Mouse (Mus musculus) erythroblast, embryonic 14.5 days (primary cell): ENCODE measurements around the gene Tmem209. TPM values are rescaled to one million over a fixed set of nuclear protein-coding genes. Genes with fewer than 3 reads are reported as not detected.

Experiments
- H3K27me3 ChIP-seq: 2 replicates; pipeline ENCODE4 v1.6.1; 2012; ENCODE audit warnings: inconsistent platforms; ENCODE audit not compliant: control insufficient read depth
- H3K36me3 ChIP-seq: 2 replicates; pipeline ENCODE4 v1.6.1; 2012; ENCODE audit warnings: mild to moderate bottlenecking, inconsistent platforms; ENCODE audit not compliant: control insufficient read depth
- H3K4me1 ChIP-seq: 2 replicates; pipeline ENCODE4 v1.6.1; 2012; ENCODE audit warnings: inconsistent platforms; ENCODE audit not compliant: control insufficient read depth
- H3K4me3 ChIP-seq: replicated peaks from 2 replicates; pipeline ENCODE3; 2012; ENCODE audit warnings: moderate library complexity, mild to moderate bottlenecking, inconsistent platforms
- H3K9me3 ChIP-seq: 2 replicates; pipeline ENCODE4 v1.6.1; 2012; ENCODE audit warnings: low read length, inconsistent platforms, mixed read lengths; ENCODE audit not compliant: control insufficient read depth
- GATA1 ChIP-seq: IDR thresholded peaks from 2 replicates; pipeline ENCODE4 v1.6.1; 2012; ENCODE audit warnings: low read length, inconsistent platforms, mixed read lengths
- TAL1 ChIP-seq: IDR thresholded peaks from 3 replicates; pipeline ENCODE4 v1.6.1; 2012; ENCODE audit warnings: low read length, inconsistent platforms, mixed read lengths
- polyA plus RNA-seq: library from polyadenylated mRNA; stranded (reverse); fragments of >175 nt; gene quantifications from 2 replicates; pipeline ENCODE4 v1.2.3, GENCODE M21; 2012

The Tmem209 gene
- polyA plus RNA-seq, 1 experiment: 0.37 TPM

DNA sequence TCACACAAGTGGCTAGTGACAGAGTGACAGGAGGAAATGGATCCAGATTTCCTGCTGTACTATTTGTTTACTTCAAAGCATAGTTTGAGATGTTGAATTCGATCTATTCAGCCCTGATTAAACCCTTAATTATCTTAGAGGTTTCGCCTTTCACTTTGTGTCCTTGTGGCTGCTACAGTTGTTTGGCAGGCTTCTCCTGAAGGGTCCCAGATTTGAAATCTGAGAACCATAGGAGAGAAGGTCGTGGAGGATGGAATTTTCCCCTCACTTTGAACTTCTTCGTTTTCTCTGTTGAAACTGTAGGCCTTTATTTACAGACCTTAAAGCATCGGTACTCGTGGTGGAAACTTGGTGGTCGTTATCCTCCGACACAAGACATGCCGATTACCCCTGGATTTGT lies 4.7 kb upstream of the Tmem209 start:
- Histone ChIP-seq H3K9me3 (no peaks in the 10 kb centered on the region), H3K36me3 (no peaks in the 10 kb centered on the region; the same call in 1 of the 2 replicates), H3K4me1 (peaks cover 15% of the 10 kb centered on the region), H3K27me3 (peaks cover 2% of the 10 kb centered on the region; the same call in 1 of the 2 replicates), H3K4me3 (no peak overlapping the region)
- TF ChIP-seq TAL1 (no peak), GATA1 (no peak)

DNA sequence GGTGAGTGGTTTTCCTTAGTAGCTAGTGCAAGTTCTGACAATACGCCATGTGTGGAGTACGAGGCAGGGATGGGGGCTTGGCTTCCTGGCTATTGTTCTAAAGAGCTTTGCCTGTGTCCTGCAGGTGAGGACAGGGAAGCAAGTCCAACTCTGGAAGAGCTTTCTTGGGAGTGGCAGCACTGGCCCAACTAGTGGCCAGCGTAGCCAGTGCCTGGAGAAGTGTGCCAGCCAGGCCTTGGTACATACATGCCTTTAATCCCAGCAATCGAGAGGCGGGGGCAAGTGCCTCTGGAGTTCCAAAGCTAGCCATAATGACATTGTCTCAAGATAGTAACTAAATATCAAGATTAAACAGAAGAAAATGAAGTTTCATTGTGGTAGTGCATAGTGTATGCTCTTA lies 708 bp upstream of the Tmem209 start:
- Histone ChIP-seq H3K36me3 (peaks cover 28% of the 10 kb centered on the region), H3K4me1 (peaks cover 36% of the 10 kb centered on the region), H3K9me3 (no peaks in the 10 kb centered on the region), H3K4me3 (peak overlapping the region; percentile 80), H3K27me3 (no peaks in the 10 kb centered on the region)
- TF ChIP-seq TAL1: no peak
- TF ChIP-seq GATA1: no peak

DNA sequence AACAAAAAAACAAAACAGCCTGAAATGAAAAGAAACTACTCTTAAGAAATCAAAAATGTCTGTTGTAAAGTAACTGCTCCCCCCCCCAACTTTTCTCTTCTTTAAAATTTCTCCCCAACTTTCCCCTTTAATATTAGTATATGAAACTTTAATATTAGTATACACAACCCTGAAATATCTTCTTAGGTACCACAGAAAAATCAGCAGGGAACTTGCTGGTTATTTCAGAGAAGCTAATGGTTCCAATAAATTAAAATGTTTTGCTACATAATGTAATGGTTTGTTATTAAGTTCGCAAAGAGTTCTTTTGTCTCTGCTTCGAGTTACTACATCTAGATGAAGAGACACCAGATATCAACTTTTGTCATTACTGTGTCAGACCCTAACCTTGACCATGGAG lies 759 bp downstream of the Tmem209 start:
- TF ChIP-seq TAL1: no peak
- no peak for TF ChIP-seq GATA1
- H3K9me3 ChIP-seq: no peaks in the 10 kb centered on the region
- peaks cover 43% of the 10 kb centered on the region for H3K36me3 ChIP-seq
- H3K4me1 ChIP-seq: peaks cover 40% of the 10 kb centered on the region
- peak overlapping the region; percentile 80 for H3K4me3 ChIP-seq
- no peaks in the 10 kb centered on the region for H3K27me3 ChIP-seq

DNA sequence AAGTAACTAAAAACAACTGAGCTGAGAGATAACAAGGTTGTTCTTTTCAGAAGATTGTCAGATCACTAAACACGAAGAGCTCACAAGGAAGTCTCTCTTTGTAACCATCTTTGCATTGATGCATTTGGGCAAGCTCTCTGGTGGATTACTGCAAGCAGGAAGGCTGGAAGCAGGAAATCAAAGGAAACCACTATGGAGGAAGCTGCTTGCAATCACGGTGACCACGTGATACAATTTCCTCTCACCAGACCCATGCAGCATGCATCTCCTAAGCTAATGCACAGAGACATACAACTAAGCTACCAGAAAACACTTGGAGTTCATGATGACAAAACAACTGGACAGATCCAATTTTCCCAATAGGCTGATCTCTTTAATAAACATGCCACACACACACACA lies 10.5 kb downstream of the Tmem209 start:
- no peak for TF ChIP-seq GATA1
- TF ChIP-seq TAL1: no peak
- Histone ChIP-seq H3K36me3 (peaks cover 96% of the 10 kb centered on the region), H3K9me3 (no peaks in the 10 kb centered on the region)

DNA sequence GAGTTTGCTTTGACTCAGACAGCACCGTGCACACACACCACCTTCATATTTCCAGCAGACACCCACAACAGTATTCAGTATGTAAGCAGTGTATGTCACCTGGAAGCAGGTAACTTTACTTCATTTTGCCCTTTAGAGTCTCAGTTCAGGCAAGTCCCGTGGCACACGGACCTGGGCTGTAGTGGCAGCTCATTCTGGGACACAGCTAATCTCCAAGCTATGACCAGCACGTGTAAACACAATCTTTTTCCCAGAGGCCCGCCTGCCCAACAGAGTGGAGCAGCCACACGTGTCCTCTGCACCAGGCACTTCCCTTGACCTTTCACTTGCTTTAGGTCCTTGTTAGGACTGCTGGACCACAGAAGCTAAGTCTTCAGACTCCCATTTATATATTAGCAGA lies 23.1 kb downstream of the Tmem209 start:
- Histone ChIP-seq H3K27me3 (no peaks in the 10 kb centered on the region), H3K4me3 (no peak overlapping the region), H3K9me3 (no peaks in the 10 kb centered on the region), H3K4me1 (no peaks in the 10 kb centered on the region), H3K36me3 (peaks cover 99% of the 10 kb centered on the region)
- no peak for TF ChIP-seq TAL1
- TF ChIP-seq GATA1: no peak

More for the DNA sequence above, 10.5 kb downstream of the Tmem209 start:
- Histone ChIP-seq H3K4me1 (peaks cover 17% of the 10 kb centered on the region), H3K4me3 (no peak overlapping the region), H3K27me3 (no peaks in the 10 kb centered on the region)

DNA sequence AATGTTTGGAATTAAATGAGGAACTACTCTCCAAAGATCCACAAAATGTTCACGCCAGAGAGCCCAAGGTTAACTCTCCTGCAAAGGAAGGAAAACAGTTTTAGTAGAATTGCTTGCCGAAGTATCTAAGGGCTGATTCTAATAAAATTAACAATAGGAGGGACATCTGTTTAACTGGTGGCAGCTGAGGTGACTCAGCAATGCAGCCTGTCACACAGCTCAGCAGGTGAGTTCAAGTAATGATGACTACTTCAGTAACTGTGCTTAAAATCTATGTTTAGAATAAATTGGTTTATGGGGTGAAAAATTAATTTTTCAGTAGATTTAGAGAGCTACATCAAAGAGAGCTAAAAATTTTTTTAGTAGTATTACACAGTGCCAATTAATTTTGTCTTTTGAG lies 26.7 kb downstream of the Tmem209 start:
- no peak overlapping the region for H3K4me3 ChIP-seq
- TF ChIP-seq TAL1 (no peak), GATA1 (no peak)
- H3K36me3 ChIP-seq: peaks cover 100% of the 10 kb centered on the region

DNA sequence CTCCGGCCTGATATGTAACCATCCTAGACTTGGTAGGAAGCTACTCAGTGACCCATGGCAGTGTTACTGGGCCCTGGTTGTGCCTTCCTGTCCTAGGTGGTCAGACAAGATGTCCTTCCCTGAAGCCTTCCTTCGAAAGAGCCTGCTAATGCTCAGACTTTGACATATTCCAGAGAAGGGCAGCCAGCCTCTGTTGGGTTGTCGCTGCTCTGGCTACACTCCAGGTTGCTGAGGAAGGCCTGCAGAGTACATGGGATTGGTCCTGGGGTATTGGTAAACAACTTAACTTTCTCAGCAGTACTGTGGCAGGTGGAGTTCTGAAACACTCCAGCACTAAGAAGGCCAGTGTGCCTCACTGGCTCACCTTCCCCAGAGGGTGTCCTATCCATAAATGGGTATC lies 30.2 kb downstream of the Tmem209 start:
- peaks cover 83% of the 10 kb centered on the region for H3K36me3 ChIP-seq
- H3K4me1 ChIP-seq: no peaks in the 10 kb centered on the region

More for the DNA sequence above, 26.7 kb downstream of the Tmem209 start:
- Histone ChIP-seq H3K9me3 (no peaks in the 10 kb centered on the region), H3K27me3 (no peaks in the 10 kb centered on the region), H3K4me1 (no peaks in the 10 kb centered on the region)

DNA sequence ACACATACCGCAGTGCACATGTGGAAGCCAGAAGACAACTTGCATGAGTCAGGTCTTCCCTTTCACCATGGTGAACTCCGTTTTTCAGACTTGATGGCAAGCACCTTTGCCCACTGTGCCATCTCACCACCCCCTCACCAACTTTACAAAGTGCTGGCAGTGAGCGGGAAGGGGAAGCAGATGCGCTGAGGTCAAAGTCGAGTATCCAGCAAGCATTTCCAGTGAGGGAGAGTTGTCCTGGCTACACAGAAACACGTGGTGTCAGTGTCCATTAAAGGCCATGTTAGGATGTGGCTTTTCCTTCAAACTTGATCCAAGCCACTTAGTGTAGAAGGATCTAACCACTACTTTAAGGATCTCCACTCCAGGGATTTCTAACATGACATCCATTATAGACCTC lies 31.8 kb downstream of the Tmem209 start:
- H3K36me3 ChIP-seq: peaks cover 66% of the 10 kb centered on the region
- no peaks in the 10 kb centered on the region for H3K4me1 ChIP-seq
- no peak overlapping the region for H3K4me3 ChIP-seq
- no peaks in the 10 kb centered on the region for H3K9me3 ChIP-seq
- TF ChIP-seq TAL1 (no peak), GATA1 (no peak)
- H3K27me3 ChIP-seq: no peaks in the 10 kb centered on the region

More for the DNA sequence above, 30.2 kb downstream of the Tmem209 start:
- no peak for TF ChIP-seq GATA1
- TF ChIP-seq TAL1: no peak
- H3K9me3 ChIP-seq: no peaks in the 10 kb centered on the region
- no peak overlapping the region for H3K4me3 ChIP-seq
- no peaks in the 10 kb centered on the region for H3K27me3 ChIP-seq

DNA sequence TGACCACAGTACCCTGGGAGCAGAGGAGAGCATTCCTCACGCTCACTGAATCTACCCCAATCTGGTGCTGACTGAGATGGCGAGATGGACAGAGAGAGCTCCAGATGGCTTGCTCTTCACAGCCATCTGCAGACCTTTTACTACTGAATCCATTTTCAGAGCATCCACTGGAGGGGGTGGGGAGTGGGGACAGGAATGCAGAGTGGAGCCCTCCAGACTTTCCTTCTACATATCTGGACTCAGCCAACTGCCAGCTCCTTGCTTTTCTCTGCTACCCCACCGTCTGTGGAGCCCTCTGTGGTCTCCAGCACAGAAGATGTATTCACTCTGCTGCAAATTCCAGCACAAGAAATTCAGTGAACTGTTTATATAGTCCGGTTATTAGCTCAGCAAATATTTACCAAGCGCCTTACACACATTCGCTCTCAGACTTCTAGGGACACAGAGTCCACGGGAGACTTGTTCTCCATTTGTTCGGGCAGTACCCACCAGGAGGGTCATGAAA lies 32.3 kb downstream of the Tmem209 start:
- Histone ChIP-seq H3K9me3 (no peaks in the 10 kb centered on the region), H3K27me3 (no peaks in the 10 kb centered on the region), H3K36me3 (peaks cover 61% of the 10 kb centered on the region), H3K4me3 (no peak overlapping the region), H3K4me1 (no peaks in the 10 kb centered on the region)
- no peak for TF ChIP-seq TAL1
- no peak for TF ChIP-seq GATA1

DNA sequence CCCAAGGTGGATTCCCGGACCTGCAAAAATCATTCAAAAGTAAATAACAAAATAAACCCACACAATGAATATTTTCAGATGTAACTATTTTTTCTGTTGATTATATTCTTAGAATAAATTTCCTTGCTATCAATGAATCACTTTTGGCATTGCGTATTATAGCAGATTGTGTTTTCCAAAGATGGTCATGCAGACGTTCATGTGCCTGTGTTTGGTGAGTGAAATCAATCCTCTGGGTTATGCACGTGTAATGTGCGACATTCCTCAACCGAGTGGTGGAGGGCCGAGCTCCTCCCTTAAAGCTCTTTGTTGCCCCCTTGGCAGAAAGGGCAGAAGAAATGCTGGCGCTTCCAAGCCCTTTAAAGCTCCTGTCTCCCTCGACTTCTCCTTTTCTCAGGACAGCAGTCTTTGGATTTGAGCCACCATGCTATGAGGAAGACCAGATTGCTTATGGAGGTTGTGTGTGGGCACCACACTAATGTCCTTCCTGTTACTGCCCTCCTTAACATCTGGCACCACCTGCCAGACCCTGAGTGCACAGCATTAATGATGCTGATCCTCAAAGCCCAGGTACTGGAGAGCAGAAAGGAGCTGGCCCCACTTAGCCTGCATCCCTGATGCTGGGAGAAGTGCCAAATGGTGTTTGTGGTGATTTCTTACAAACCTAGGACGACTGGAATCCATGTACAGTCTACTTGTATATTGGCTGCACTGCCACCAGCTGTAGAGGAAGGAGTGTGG lies 33.4 kb downstream of the Tmem209 start:
- Histone ChIP-seq H3K4me3 (no peak overlapping the region), H3K4me1 (no peaks in the 10 kb centered on the region), H3K9me3 (no peaks in the 10 kb centered on the region), H3K36me3 (peaks cover 50% of the 10 kb centered on the region), H3K27me3 (no peaks in the 10 kb centered on the region)
- TF ChIP-seq TAL1: no peak
- no peak for TF ChIP-seq GATA1
